Mouse (Mus musculus) kidney, postnatal 14 days (tissue): ENCODE results near the gene Zbtb7a.

Experiments used
- DNase-seq: peaks from one replicate; pipeline ENCODE4 v3.0.0; 2022; ENCODE audit warnings: mixed read lengths

Gene Zbtb7a

GRCm38 (mm10) chr10:81139529-81139846, 4.5 kb downstream of the Zbtb7a start:
- no peak for DNase-seq

DNA sequence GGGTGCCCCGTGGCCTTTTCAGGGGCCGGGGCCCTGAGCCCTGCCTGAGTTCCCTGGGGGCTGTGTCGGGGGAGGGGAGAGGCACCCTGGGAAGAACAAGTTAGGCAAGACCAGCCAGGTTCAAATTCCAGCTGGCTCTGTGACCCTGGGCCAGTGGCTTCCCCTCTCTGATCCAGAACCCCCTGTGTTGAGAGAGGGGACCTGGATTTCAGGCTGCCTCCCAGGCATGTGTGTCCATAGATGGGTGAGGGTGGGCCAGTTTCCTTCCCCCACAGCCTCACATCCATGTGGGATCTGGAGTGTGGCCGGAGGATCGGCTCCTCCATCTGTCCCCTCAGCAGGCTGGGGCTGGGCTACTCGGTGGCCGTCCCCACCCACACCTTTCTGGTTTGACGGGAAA, 5.0 kb downstream of the Zbtb7a start:
- peak; percentile 44 for DNase-seq

- DNase-seq, result peak; percentile 58
Observed at GRCm38 (mm10) chr10:81140717-81141454, 5.9 kb downstream of the Zbtb7a start.

GRCm38 (mm10) chr10:81141455-81142210, 6.6 kb downstream of the Zbtb7a start:
- DNase-seq, result no peak

DNA sequence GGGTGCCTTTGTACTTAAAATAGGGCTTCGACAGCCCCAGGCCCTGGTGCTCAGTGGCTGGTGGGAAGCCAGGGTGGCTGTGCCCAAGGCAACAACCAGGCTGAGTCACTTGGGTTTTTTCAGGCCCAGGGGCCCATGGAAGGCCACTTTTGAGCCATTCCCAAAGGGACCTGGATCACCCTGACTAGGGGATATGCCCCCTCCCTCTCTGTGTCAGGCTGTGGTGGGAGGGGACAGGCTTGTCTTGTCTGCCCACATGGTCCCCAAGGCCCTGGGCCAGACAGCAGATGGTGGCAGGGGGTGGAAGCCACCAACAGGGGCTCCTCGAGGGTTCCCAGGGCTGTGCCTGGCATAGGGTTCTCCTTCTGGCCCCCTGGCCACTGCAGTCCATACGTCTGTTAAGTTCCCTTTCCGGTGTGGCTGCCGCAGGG, 7.5 kb downstream of the Zbtb7a start:
- no peak for DNase-seq

DNA sequence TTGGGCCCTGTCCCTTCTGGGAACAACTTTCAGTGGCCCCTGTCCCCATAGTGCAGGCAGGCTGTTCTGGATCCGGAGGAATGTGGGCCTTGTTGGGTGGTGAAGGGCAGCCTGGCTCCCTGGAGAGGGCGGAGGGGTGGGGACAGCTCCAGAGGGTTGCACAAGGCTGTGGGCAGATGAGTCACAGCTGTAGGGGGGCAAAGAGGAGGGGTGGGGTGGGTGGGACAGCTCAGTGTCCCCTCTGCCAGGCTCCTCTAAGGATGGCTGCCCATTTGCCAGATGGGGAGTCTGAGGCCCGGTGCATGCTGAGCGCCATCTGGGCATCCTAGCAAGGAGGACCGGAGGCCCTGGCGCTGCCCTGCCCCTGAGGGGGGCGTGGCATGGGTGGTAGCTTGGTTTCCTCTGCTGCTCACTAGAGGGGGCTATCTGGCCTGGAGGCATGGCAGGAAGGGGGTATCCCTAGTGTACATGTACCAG, 8.2 kb downstream of the Zbtb7a start:
- no peak for DNase-seq

GRCm38 (mm10) chr10:81143845-81144437, 8.9 kb downstream of the Zbtb7a start:
- DNase-seq, result no peak

DNA sequence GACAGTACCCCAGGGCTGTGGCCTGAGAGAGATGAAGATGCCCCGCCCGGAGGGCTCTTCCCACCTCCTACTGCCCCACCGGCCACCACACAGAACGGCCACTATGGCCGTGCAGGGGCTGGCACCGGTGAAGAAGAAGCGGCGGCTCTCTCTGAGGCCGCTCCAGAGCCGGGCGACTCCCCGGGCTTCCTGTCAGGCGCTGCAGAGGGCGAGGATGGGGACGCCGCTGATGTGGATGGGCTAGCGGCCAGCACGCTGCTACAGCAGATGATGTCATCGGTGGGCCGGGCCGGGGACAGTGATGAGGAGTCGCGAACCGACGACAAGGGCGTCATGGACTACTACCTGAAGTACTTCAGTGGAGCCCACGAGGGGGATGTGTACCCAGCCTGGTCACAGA, 9.6 kb downstream of the Zbtb7a start:
- DNase-seq, result peak; percentile 48

- no peak for DNase-seq
Observed at GRCm38 (mm10) chr10:81145307-81145706, 10.3 kb downstream of the Zbtb7a start.

DNA sequence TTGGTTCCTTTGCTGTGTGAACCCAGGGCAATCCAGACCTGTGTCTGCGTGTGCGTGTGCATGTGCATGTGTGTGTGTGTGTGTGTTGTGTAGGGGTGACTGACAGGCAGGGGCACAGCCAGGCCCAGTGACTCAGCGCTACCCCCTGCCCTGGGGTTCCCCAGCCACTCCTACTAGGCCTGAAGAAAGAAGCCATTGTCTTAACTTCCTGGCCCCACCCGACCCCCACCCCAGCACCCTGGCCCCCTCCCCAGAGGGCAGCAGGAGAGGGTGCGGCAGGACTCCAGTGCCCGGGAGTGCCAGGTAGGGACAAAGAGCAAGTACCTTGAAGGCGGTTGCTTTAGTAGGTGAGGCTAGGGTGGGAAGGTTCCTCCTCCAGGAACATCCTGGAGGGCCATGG, 10.8 kb downstream of the Zbtb7a start:
- no peak for DNase-seq

- DNase-seq, result no peak
Observed at GRCm38 (mm10) chr10:81146296-81146695, 11.3 kb downstream of the Zbtb7a start.

DNA sequence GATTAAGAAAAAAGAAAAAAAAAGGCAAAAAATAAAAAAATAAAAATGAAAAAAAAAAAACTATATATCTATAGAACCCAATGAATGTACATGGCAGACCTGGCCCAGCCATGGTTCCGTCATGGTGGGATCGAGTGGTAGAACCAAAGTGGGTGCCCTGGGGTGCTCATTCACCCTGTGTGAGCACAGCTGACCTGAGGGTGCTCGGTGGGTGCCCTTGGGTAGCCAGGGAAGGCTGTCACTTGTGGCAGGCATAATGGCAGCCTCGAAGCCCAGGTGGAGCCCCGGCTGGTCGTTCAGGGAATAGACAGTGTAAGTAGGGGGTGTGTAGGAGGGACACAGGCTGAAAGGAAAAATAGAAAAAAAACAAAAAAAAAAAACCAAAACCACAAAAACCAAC, 16.2 kb downstream of the Zbtb7a start:
- DNase-seq, result no peak

- no peak for DNase-seq
Observed at GRCm38 (mm10) chr10:81152609-81153008, 17.6 kb downstream of the Zbtb7a start.

DNA sequence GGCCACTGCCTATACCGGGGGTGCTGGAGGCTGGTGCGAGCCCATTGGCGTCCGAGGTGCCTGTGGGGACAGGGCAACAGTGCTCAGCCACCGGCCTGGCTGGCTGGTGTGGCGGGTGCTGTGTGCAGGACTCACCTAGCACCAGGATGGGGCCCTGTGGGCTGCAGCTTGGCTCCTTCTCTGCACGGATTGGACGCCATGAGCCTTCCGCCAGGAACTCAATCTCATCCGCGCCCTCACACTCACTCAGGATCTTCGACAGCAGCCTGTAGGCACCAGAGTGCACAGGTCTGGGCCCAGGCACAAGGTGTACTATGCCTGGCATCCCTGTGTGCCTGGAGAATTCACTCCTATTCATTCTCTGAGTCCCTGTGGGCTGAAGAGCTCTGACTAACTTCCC, 19.3 kb downstream of the Zbtb7a start:
- DNase-seq, result no peak

- no peak for DNase-seq
Observed at GRCm38 (mm10) chr10:81154736-81155135, 19.7 kb downstream of the Zbtb7a start.

DNA sequence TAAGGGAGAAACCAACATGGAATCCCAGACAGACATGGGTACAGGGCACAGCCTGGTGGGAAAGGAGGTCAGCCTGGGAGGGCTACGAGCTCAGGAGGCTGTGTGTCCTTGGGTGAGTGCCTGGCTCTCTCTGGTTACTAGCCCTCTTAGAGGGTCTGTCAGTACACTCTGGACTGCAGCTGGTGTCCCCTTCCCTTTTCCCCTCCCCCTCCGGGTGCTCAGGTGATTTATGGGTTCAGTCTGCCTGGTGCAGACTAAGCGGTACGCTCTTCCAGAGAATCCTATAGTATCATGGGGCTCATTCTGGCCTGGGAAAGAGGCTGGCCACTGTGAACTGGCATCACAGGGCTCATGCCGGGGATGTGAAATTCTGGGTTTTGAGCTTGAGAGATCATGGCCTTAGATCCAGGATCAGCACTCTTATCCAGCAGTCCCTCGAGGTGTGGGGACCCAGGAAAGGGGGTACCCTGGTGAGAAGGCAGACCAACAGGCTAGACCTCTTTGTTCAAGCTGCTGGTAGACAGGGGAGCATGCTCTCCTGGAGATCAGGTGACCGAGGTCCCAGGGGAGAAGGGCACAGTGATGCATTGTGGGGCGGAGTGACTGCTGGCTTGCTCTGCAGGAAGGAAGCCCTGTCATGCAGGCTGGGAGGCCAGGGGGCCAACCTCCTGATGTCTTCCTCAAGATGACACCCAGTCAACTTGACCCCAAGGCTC, 26.7 kb downstream of the Zbtb7a start:
- DNase-seq, result peak; percentile 71

GRCm38 (mm10) chr10:81162318-81162652, 27.3 kb downstream of the Zbtb7a start:
- no peak for DNase-seq

DNA sequence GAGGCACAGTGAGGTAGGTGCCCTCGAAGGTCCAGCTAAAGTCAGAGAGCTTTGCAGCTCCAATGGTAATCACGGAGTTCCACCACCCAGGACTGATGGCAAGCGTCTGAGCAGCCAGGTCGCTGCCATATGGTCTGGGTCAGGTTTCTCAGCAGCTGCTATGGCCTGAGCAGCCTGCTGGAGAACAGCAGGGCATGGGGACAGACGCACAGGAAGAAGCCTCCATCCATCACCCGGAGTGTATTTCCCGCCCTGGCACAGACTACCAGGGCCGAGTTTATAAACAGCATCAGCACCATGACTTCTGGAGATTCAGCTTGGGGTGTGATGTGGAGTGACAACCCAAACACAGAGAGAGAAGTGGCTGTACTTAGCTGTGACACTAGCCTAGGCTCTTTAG, 30.1 kb downstream of the Zbtb7a start:
- DNase-seq, result no peak

GRCm38 (mm10) chr10:81167200-81168086, 32.4 kb downstream of the Zbtb7a start, which contains the start of gene Pias4:
Gene Pias4, minus strand, starts transcription at chr10:81167923.
- peak; percentile 100 for DNase-seq

DNA sequence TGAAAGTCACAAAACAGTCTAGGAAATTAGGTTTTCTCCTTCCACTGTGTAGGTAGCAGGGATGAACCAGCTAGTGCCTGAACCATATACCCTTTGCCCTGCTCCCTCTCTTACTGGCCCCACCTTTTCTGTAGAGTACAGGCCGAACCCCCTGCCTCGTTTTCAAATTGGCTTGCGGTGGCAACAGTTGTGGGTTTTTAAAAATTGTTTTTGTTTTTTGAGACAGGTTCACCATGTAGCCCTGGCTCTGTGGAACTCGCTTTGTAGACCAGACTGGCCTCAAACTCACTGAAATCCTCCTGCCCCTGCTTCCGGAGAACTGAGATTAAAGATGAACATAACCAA, 33.0 kb downstream of the Zbtb7a start:
- DNase-seq, result no peak

DNA sequence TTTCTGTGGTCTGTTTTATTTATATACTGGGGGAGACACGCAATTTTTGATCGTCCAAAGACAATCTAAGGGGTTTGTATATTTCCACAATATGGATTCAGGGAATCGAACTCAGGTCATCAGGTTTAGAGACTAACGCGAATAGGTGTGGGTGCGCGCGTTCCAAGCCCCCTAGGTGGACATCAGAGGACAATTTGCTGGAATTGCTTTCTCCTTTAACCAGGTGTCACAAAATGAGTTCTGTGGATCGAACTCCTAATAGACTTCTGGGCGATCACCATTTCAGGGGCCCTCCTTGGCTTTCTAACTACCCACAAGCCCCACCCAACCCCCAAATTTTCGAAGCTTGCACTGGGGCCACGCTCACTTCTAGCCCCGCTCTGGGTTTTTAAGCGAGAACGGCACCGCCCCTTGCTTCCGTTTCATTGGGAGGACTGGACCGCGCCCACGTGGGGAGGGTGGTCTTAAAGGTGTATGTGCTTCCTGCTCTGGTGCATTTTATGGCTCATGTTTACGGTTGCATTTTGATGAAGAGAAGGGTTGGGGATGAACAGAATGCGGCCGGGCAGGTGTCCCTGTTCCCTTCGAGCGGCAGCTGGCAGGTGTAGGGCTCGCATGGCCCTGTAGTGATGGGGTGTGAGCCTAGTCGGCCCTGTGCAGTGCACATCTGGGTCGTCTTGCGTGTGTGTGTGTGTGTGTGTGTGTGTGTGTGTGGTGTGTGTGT, 33.7 kb downstream of the Zbtb7a start:
- DNase-seq, result peak; percentile 92
